28 mouse cellular contexts compared by ENCODE assay signal in the genomic region with DNA sequence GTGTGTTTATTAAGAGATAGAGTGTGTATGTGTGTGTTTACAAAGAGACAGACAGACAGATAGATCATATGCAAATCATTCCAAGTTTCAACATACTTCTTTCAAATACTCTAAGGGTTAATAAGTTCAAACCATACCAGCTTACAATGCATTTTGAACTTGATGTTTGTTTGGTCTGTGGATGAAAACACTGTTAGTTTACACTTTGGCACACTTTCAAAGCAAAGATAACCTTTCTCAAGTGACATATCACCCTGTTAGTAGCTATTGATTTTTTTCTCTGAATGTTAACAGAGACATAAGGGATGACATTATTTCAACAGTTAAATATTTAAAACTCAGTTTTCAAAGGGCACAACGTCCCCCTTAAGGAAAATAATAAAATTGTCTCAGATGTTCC.
"Had no signal": no experiment of that assay in that cellular context is flagged by ENCODE, and none has a peak within 500 bp of the region (broad histone marks: within the 10 kb centered on the region; RNA-seq: fewer than 3 reads in every experiment).

No protein-coding gene starts in this region.

- H3K4me3 ChIP-seq: embryonic facial prominence, embryonic 10.5 days; embryonic facial prominence, embryonic 12.5 days; embryonic facial prominence, embryonic 13.5 days; embryonic facial prominence, embryonic 15.5 days; erythroblast, embryonic 14.5 days; forebrain, embryonic 10.5 days; forebrain, embryonic 12.5 days; forebrain, embryonic 13.5 days; forebrain, embryonic 15.5 days; gastrocnemius, adult 2 months had no signal

- H3K9me3 ChIP-seq: embryonic facial prominence, embryonic 10.5 days; embryonic facial prominence, embryonic 12.5 days; embryonic facial prominence, embryonic 13.5 days; embryonic facial prominence, embryonic 15.5 days; forebrain, embryonic 10.5 days; forebrain, embryonic 12.5 days; forebrain, embryonic 13.5 days; forebrain, embryonic 15.5 days had no signal

- H3K27me3 ChIP-seq: embryonic facial prominence, embryonic 12.5 days; embryonic facial prominence, embryonic 13.5 days; embryonic facial prominence, embryonic 15.5 days; forebrain, embryonic 12.5 days; forebrain, embryonic 13.5 days; forebrain, embryonic 15.5 days had no signal

- H3K4me1 ChIP-seq: embryonic facial prominence, embryonic 10.5 days; embryonic facial prominence, embryonic 12.5 days; embryonic facial prominence, embryonic 13.5 days; embryonic facial prominence, embryonic 15.5 days; forebrain, embryonic 10.5 days; forebrain, embryonic 12.5 days; forebrain, embryonic 13.5 days; forebrain, embryonic 15.5 days had no signal

- H3K9ac ChIP-seq: embryonic facial prominence, embryonic 12.5 days; embryonic facial prominence, embryonic 13.5 days; embryonic facial prominence, embryonic 15.5 days; forebrain, embryonic 12.5 days; forebrain, embryonic 13.5 days; forebrain, embryonic 15.5 days; forebrain, postnatal 0 days had no signal

- H3K27ac ChIP-seq: embryonic facial prominence, embryonic 10.5 days; embryonic facial prominence, embryonic 12.5 days; embryonic facial prominence, embryonic 13.5 days; embryonic facial prominence, embryonic 15.5 days; forebrain, embryonic 10.5 days; forebrain, embryonic 12.5 days; forebrain, embryonic 13.5 days; forebrain, embryonic 15.5 days; gastrocnemius, adult 2 months had no signal

- H3K4me2 ChIP-seq: embryonic facial prominence, embryonic 12.5 days; embryonic facial prominence, embryonic 13.5 days; embryonic facial prominence, embryonic 15.5 days; forebrain, embryonic 12.5 days; forebrain, embryonic 13.5 days; forebrain, embryonic 15.5 days had no signal

- ATAC-seq: forebrain, embryonic 13.5 days; forebrain, embryonic 14.5 days; forebrain, embryonic 15.5 days; forebrain, embryonic 16.5 days; forebrain, postnatal 0 days had no signal

- H3K36me3 ChIP-seq: embryonic facial prominence, embryonic 10.5 days; embryonic facial prominence, embryonic 12.5 days; embryonic facial prominence, embryonic 13.5 days; embryonic facial prominence, embryonic 15.5 days; forebrain, embryonic 10.5 days; forebrain, embryonic 12.5 days; forebrain, embryonic 15.5 days had no signal

- DNase-seq: cerebellum, adult 2 months; cerebellum, adult 8-10 months; cerebellum, adult 9-10 months; cerebellum, adult 9-11 months; cerebellum, postnatal 10 days; cerebellum, postnatal 14 days; cerebellum, postnatal 25 days; cerebellum, postnatal 36 days; embryo, embryonic 11 days; forebrain, postnatal 0 days; gastrocnemius, adult 2 months; gastrocnemius, postnatal 10 days; gastrocnemius, postnatal 14 days; gastrocnemius, postnatal 25 days; gastrocnemius, postnatal 36 days; heart, adult 11 months; heart, adult 18-20 months had no signal
